Mouse (Mus musculus) kidney, adult 2 months (tissue): ENCODE data around the gene Rrp36.

Experiments
- CTCF ChIP-seq: fragments of 200-500 bp; conservative IDR thresholded peaks from 2 replicates; pipeline ENCODE4 v1.5.1; 2011; ENCODE audit warnings: low read depth, mild to moderate bottlenecking, control low read depth, low read length, moderate library complexity, mixed read lengths; ENCODE audit not compliant: insufficient read depth, insufficient read length
- POLR2A ChIP-seq: fragments of 200-500 bp; IDR thresholded peaks from one replicate; pipeline ENCODE4 v1.6.1; 2011; ENCODE audit warnings: low read depth, low read length, control low read depth

- no peak for TF ChIP-seq CTCF
- no peak for TF ChIP-seq POLR2A
Measured at GRCm38 (mm10) chr17:46648436-46648835, 25.7 kb downstream of the Rrp36 start.
